In the genomic region with DNA sequence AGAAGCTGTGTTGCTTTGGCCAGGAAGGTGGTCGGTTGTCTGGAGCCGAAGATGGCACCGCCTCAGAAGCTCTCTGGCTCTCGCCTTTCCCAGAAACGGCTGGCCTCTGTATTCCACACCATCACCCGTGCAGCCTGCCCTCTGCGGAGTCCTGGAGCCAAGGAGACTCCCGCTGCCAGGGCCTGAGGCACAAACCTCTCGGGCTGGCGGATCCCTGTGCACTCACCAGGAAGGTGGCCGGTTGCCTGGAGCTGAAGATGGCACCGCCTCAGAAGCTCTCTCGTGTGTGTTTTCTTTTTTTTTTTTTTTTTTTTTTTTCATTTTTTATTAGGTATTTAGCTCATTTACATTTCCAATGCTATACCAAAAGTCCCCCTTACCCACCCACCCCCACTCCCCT, we compare ENCODE assay signal across 6 mouse cellular contexts.
A peak's percentile ranks its signal among the peaks of the same experiment; 100 is the strongest.
DNase-seq lines count a peak whose midpoint lies in the region.

No protein-coding gene starts in this region.

- DNase-seq in cerebellum, adult 11 months, result peak; percentile 36
- peak; percentile 47 to 65 for DNase-seq in cerebellum, adult 18-20 months
- DNase-seq in cerebellum, adult 8-10 months, result peak; percentile 36
- peak; percentile 66 for DNase-seq in cerebellum, adult 9-11 months
- peak; percentile 34 to 61 for DNase-seq in cerebellum, postnatal 14 days
- peak; percentile 48 to 64 for DNase-seq in cerebellum, postnatal 36 days

Comparison
In these comparisons a context has a peak if more than half of its experiments do, and no peak if none do; other contexts are left out.
1. Peak in every context shown above with its lines: DNase-seq.